ENCODE assay signal across 23 mouse cellular contexts in the genomic region with DNA sequence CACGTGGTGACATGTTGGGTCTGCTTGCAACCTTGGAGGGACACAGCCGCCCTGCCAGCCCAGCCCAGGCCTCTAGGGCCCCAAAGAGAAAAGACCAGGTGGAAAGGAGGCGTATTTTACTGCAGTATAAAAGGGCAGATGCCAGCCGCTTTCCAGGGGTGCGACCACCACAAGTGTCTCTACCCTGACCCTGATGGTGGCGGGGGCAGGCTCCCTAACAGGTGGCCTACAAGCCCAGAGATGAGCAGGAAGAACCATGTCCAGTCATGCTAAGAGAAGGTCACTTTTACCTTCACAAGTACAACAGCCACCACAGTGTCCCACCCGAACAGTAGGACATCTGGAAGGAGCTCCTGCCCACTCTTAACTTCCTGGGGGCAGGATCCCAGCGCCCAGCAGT. TPM values are rescaled to one million over a fixed set of nuclear protein-coding genes. Genes with fewer than 3 reads are reported as not detected.
"Had no signal": no experiment of that assay in that cellular context is flagged by ENCODE, and none has a peak within 500 bp of the region (broad histone marks: within the 10 kb centered on the region; RNA-seq: fewer than 3 reads in every experiment).

No protein-coding gene starts in this region.

- H3K4me2 ChIP-seq: limb, embryonic 12.5 days; limb, embryonic 13.5 days; limb, embryonic 15.5 days; liver, embryonic 11.5 days; liver, embryonic 13.5 days; liver, embryonic 15.5 days; lung, embryonic 14.5 days; lung, embryonic 15.5 days; midbrain, embryonic 11.5 days; midbrain, embryonic 12.5 days; midbrain, embryonic 13.5 days; midbrain, embryonic 15.5 days; neural tube, embryonic 12.5 days had no signal

- H3K4me3 ChIP-seq: left cerebral cortex, adult 2 months; limb, embryonic 10.5 days; limb, embryonic 12.5 days; limb, embryonic 13.5 days; limb, embryonic 15.5 days; liver, embryonic 13.5 days; liver, embryonic 15.5 days; lung, embryonic 15.5 days; megakaryocyte, embryonic 14.5 days; midbrain, embryonic 10.5 days; midbrain, embryonic 12.5 days; midbrain, embryonic 13.5 days; midbrain, embryonic 15.5 days; neural tube, embryonic 12.5 days had no signal

- H3K9ac ChIP-seq: limb, embryonic 12.5 days; limb, embryonic 13.5 days; limb, embryonic 15.5 days; liver, embryonic 13.5 days; liver, embryonic 14.5 days; liver, embryonic 15.5 days; liver, postnatal 0 days; lung, embryonic 14.5 days; lung, embryonic 15.5 days; midbrain, embryonic 12.5 days; midbrain, embryonic 13.5 days; midbrain, embryonic 15.5 days; neural tube, embryonic 12.5 days had no signal

- H3K9me3 ChIP-seq: limb, embryonic 10.5 days; limb, embryonic 12.5 days; limb, embryonic 13.5 days; limb, embryonic 15.5 days; liver, embryonic 13.5 days; liver, embryonic 15.5 days; lung, embryonic 15.5 days; megakaryocyte, embryonic 14.5 days; midbrain, embryonic 10.5 days; midbrain, embryonic 12.5 days; midbrain, embryonic 13.5 days; midbrain, embryonic 15.5 days; neural tube, embryonic 12.5 days had no signal

- H3K4me1 ChIP-seq: limb, embryonic 10.5 days; limb, embryonic 12.5 days; limb, embryonic 13.5 days; limb, embryonic 15.5 days; liver, embryonic 15.5 days; lung, embryonic 15.5 days; midbrain, embryonic 10.5 days; midbrain, embryonic 12.5 days; midbrain, embryonic 13.5 days; midbrain, embryonic 15.5 days; neural tube, embryonic 12.5 days had no signal

- H3K27ac ChIP-seq: left cerebral cortex, adult 2 months; limb, embryonic 10.5 days; limb, embryonic 12.5 days; limb, embryonic 13.5 days; limb, embryonic 15.5 days; liver, embryonic 13.5 days; liver, embryonic 14.5 days; liver, embryonic 15.5 days; lung, embryonic 15.5 days; macrophage; midbrain, embryonic 10.5 days; midbrain, embryonic 12.5 days; midbrain, embryonic 13.5 days; midbrain, embryonic 15.5 days; neural tube, embryonic 12.5 days had no signal

- ATAC-seq: liver, postnatal 0 days; midbrain, embryonic 13.5 days; midbrain, embryonic 15.5 days; midbrain, embryonic 16.5 days had no signal

- DNase-seq: left cerebral cortex, postnatal 4 days; liver, embryonic 13.5 days; liver, postnatal 0 days; midbrain, embryonic 14.5 days had no signal

- H3K27me3 ChIP-seq: limb, embryonic 12.5 days; limb, embryonic 13.5 days; limb, embryonic 15.5 days; liver, embryonic 13.5 days; liver, embryonic 15.5 days; lung, embryonic 15.5 days; megakaryocyte, embryonic 14.5 days; midbrain, embryonic 12.5 days; midbrain, embryonic 13.5 days; midbrain, embryonic 15.5 days; neural tube, embryonic 12.5 days had no signal

RNA-seq across cellular contexts. Expression of gene Bik, which starts 48.9 kb away (rescaled TPM):
- polyA plus RNA-seq: macrophage had no signal
